Mouse (Mus musculus) G1E (cell line): ENCODE measurements at regions not wholly inside any gene's neighbourhood (a gene's known extent, or its start where the extent isn't known, plus 50 kb on each side); places are given as distances from the start of the nearest gene placed in this dataset.

Experiments
- ATAC-seq: 2 replicates; pipeline ENCODE4 v1.8.0; 2016; ENCODE audit warnings: mild to moderate bottlenecking; ENCODE audit not compliant: insufficient number of reproducible peaks, poor library complexity, low FRiP score, severe bottlenecking; ENCODE audit errors: extremely low read depth
- DNase-seq: peaks from one replicate; pipeline ENCODE4 v3.0.0; 2012; ENCODE audit warnings: low spot score
- H3K27me3 ChIP-seq: 2 replicates; pipeline ENCODE4 v1.6.1; 2012; ENCODE audit warnings: mild to moderate bottlenecking, low read length, inconsistent platforms; ENCODE audit not compliant: insufficient read depth
- H3K36me3 ChIP-seq: replicated peaks from 2 replicates; pipeline ENCODE3; 2012; ENCODE audit warnings: mild to moderate bottlenecking, inconsistent platforms
- H3K4me1 ChIP-seq: 2 replicates; pipeline ENCODE4 v1.6.1; 2012; ENCODE audit warnings: low read depth, low read length, inconsistent platforms, mixed read lengths; ENCODE audit not compliant: insufficient read depth
- H3K4me3 ChIP-seq: 2 replicates; pipeline ENCODE4 v1.5.1; 2012; ENCODE audit warnings: low read depth, mild to moderate bottlenecking, inconsistent platforms, low read length, moderate library complexity, mixed read lengths
- H3K9me3 ChIP-seq: replicated peaks from 2 replicates; pipeline ENCODE4 v1.6.1; 2012; ENCODE audit warnings: inconsistent platforms
- CTCF ChIP-seq: IDR thresholded peaks from 2 replicates; pipeline ENCODE4 v1.5.1; 2012; ENCODE audit warnings: low read depth, low read length, inconsistent platforms, mixed read lengths
- GATA1 ChIP-seq: IDR thresholded peaks from 2 replicates; pipeline ENCODE4 v1.6.1; 2012; ENCODE audit warnings: borderline replicate concordance, low read length, inconsistent platforms, mixed read lengths
- GATA2 ChIP-seq: IDR thresholded peaks from 2 replicates; pipeline ENCODE4 v1.6.1; 2012; ENCODE audit warnings: low read depth, low read length, inconsistent platforms, borderline replicate concordance
- POLR2AphosphoS5 ChIP-seq: IDR thresholded peaks from 2 replicates; pipeline ENCODE4 v1.6.1; 2012; ENCODE audit warnings: low read depth, low read length, inconsistent platforms; ENCODE audit not compliant: insufficient replicate concordance
- TAL1 ChIP-seq: conservative IDR thresholded peaks from 2 replicates; pipeline ENCODE4 v1.6.1; 2012; ENCODE audit warnings: low read depth, low read length, inconsistent platforms, mixed read lengths

DNA sequence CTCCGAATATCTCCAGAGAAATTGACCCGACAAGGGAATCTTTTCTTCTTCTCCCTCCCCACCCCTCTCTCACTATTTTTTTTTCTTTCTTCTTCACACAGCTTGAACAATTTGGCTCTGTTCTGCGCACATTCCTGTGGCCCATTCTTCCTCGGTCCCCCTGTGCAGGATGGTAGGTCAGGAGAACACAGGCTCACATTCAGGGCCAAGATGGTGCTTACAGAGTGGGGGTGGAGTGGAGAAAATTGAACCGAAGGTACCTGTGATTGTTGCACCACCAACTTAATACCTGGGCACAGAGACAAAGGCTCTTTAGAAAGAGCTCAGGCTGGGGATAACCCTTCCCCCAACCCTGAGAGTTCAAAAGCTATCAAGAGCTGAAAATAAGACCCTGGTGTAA is 70.4 kb upstream of the Sox9 start:
- H3K9me3 ChIP-seq: peaks cover 70% of the 10 kb centered on the region

DNA sequence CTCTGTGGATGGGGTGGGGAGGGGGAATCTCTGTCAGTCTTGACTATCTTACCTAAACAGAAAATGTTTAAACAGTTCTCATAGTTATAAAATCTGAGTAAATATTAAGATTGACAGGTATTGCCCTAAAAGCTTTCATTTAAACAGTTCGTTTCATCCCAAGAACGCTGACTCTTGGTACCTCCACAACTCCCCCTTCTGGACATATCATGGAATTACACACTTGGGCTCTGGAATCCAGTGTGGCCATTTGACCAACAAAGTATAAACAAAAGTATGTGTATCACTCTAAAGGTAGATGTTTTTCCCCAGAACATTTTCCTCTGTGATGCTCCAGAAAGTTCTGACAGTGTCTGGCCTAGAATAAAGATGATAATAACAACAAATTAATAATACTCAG is 63.5 kb upstream of the Sox9 start:
- TF ChIP-seq GATA2 (no peak), POLR2AphosphoS5 (no peak), GATA1 (no peak), CTCF (no peak), TAL1 (no peak)
- ATAC-seq (no peak), DNase-seq (no peak)
- H3K4me3 ChIP-seq: no peak overlapping the region
- H3K27me3 ChIP-seq: no peaks in the 10 kb centered on the region
- H3K4me1 ChIP-seq: no peaks in the 10 kb centered on the region
- no peaks in the 10 kb centered on the region for H3K36me3 ChIP-seq
- H3K9me3 ChIP-seq: peaks cover 74% of the 10 kb centered on the region

More for the DNA sequence above, 70.4 kb upstream of the Sox9 start:
- Histone ChIP-seq H3K27me3 (no peaks in the 10 kb centered on the region), H3K36me3 (no peaks in the 10 kb centered on the region), H3K4me1 (no peaks in the 10 kb centered on the region), H3K4me3 (no peak overlapping the region)
- DNase-seq: no peak
- ATAC-seq: no peak
- TF ChIP-seq GATA2: no peak
- no peak for TF ChIP-seq CTCF
- no peak for TF ChIP-seq GATA1
- TF ChIP-seq POLR2AphosphoS5: no peak

DNA sequence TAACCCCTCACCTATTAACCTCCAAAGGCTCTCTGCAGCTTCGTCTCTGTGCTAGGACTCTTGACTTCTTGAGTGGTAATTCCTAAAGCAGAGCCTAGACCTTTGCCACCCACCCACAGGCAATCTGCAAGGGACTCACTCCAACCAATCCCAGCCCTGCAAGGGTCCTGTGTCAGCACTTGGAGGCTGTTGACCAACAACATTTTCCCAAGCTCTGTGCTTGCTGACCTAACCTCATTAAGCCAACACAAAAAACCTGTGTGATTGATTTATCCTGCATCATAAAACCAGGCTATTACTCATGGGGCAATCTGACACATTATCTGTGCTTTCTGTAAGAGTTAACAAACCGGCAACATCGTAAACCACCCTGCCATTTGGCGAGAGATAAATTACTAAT is 61.4 kb upstream of the Sox9 start:
- H3K36me3 ChIP-seq: no peaks in the 10 kb centered on the region
- TF ChIP-seq GATA2 (no peak), TAL1 (no peak), GATA1 (no peak), CTCF (no peak), POLR2AphosphoS5 (no peak)
- ATAC-seq (no peak), DNase-seq (no peak)
- H3K27me3 ChIP-seq: no peaks in the 10 kb centered on the region
- no peak overlapping the region for H3K4me3 ChIP-seq
- no peaks in the 10 kb centered on the region for H3K4me1 ChIP-seq
- H3K9me3 ChIP-seq: peaks cover 74% of the 10 kb centered on the region

DNA sequence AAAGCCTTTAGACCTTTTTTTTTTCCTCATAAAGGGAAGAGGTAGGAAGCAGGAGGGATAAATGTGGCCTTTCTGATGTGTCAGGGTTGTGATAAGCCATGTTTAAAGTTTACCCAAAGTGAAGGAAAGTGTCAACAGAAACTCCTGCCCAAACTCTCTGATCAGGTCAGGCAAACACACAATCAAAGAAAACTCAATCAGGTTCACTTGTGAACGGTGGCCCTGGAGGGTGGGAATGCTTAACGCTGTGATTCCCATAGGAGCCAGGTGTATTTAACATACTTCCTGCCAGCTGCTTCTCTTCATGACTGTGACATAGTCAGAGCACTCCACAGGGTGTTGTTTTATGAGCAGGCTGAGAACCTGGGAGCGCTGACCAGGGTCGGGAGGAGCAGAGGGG is 59.1 kb upstream of the Sox9 start:
- no peak for TF ChIP-seq GATA2
- no peak for TF ChIP-seq TAL1
- no peak for TF ChIP-seq CTCF
- no peak for TF ChIP-seq POLR2AphosphoS5
- TF ChIP-seq GATA1: no peak
- no peaks in the 10 kb centered on the region for H3K27me3 ChIP-seq

DNA sequence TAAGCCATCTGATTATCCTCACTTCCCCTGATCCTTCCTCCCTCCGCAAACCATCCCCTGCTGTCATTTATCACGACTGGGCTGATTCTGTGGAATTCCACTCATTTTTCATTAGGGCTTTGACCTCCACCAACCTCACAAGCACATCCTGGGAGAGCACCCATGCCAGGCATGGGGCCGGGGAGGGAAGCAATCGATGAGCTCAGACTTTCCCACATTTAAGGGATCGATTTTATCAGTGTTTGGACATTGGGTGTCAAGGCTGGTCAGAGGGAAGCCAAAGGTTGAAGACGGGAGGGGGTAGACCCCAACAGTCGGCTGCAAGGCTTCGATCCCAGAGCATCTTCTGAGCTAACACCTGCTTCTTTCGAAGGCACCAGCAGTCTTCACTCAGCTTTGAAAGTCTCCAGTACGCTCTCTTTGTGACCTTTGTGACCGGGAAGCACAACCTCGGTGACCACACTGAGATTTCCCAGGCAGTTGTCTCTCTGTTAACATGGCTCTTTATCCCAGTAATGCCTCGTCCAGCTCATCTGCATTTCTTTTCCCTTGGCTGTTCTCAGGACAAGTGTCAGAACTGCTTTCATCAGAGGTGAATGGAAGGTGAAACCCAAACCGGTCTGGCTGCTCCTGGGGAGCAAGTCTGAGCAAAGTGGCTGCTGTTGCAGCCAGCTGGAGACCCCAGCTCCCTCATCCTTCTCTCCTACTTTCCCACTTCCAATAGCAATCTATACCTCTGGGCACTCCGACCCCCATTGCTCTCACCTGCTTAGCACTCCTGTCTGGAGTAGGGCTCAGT is 53.7 kb upstream of the Sox9 start:
- ATAC-seq (no peak), DNase-seq (no peak)
- no peaks in the 10 kb centered on the region for H3K27me3 ChIP-seq
- H3K36me3 ChIP-seq: no peaks in the 10 kb centered on the region
- no peak for TF ChIP-seq TAL1
- TF ChIP-seq GATA1: no peak
- no peak for TF ChIP-seq GATA2
- TF ChIP-seq CTCF: no peak
- TF ChIP-seq POLR2AphosphoS5: no peak
- H3K4me3 ChIP-seq: no peak overlapping the region
- peaks cover 79% of the 10 kb centered on the region for H3K9me3 ChIP-seq
- no peaks in the 10 kb centered on the region for H3K4me1 ChIP-seq

More for the DNA sequence above, 59.1 kb upstream of the Sox9 start:
- Histone ChIP-seq H3K9me3 (peaks cover 66% of the 10 kb centered on the region), H3K36me3 (no peaks in the 10 kb centered on the region), H3K4me3 (no peak overlapping the region), H3K4me1 (no peaks in the 10 kb centered on the region)
- ATAC-seq (no peak), DNase-seq (no peak)
